Mouse (Mus musculus): ENCODE results near the gene Orc2. TPM values are rescaled to one million over a fixed set of nuclear protein-coding genes. Genes with fewer than 3 reads are reported as not detected.

Gene Orc2
- 84.7 TPM for polyA plus RNA-seq (2014; fragmentation: Illumina TruSeq; extraction: RNeasy Lipid Tissue Mini Kit (QIAGEN cat#74804); ENCODE audit: low read depth, low replicate concordance)

DNA sequence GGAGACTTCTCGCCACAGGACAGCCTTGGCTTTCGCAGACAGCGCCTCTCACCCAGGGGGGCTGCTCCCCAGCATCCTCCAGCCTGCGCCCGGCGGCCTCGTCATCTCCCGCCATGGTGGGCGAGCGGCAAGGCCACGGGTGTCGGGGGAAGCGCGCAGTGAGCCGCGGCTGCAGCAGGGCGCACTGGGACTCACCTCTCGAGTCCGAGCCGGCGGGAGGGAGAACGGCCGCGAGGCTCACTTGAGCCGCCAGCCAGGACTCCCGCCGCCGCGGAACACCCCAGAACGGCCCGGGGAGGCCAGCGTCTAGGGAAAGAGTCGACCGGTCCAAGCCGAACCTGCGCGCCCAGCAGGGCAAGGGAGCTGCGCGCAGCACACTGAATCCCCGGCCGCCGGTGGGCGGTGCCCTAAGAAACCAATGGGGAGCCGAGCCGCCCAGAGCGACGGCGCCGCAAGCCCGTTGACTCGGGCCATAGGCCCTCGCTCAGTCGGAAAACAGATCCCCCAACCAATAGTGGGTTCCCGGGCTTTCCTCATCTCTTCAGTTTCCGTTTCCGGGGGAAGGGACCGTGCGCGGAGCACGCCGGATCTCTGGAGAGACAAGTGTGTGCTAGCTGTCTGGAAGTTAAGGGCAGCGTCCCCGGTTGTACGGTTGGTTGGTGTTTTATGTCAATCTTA lies at the start of gene Orc2:
Gene Orc2, minus strand, starts transcription at position 533 of the 678 bp plus-strand sequence.

DNA sequence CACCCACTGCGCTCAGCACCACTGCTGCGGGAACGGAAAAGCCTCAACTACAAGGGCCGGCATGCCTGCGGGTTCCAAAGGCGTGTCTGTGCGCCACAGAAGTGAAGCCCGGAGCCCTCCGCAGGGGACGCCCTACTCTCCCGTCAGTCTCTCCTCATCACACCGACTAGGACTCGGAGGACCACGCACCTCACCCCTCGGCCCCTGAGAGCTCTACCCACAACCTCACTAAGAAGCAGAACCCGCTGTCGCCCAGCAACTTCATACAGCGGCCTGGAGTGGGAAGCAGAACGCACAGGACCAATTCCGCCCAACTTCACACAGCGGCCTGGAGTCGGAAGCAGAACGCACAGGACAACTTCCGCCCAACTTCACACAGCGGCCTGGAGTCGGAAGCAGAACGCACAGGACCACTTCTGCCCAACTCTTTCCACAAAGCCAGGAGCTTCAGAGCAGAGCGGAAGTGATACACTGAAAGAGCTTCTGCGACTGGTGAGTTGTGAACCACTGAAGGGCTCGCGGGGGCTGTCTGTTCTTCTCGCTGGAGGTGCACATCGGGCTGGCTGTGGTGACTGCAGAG lies 59.7 kb downstream of the Orc2 start, which contains the start of the genes Nif3l1 and Ppil3:
Gene Nif3l1, plus strand, starts transcription at position 9 of the 580 bp plus-strand sequence.
Gene Ppil3, minus strand, starts transcription at position 344 of the 580 bp plus-strand sequence.

DNA sequence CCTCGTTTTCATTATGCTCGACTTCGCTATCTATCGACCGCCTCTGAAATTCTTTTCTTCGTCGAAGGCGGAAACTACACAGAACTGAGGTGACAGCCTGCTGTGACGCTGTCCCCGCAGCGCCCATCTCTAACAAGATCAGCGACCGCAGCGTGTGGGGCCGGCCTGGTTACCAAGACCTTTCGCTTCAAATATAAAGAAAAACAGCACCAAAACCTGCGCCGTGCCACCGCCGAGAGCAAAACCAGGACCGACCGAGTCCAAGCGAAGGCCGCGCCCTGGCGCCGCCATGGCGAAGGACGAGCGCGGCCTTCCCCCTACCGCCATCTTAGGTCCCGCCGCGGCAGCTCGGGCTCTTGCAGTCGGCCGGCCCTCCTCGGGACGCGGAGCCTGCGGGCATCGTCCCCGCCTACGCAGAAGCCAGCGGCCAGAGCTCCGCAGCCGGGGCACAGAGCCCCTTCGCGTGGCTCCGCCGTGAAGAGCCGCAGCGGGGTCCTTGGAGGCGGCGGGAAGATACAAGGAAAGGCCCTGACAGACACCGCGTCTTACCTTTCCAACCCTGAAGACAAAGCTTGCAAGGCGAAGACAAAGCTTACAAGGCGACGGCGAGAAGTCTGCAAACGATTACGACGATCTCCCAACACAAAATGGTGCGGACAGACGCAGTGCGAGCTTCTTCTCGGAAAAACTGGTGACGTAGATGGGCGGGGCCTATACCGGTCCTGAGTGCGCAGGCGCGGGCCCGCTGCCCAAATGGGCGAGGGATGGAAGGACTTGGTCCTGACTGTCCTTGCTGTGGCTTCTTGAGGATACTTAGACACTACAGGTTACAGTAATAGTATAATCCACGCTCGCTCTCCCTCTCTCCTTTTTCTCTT lies 81.3 kb downstream of the Orc2 start, which contains the start of gene Clk1:
Gene Clk1, minus strand, starts transcription at position 696 of the 878 bp plus-strand sequence.

Other genes with a start within 250 kb of the Orc2 start
- gene Aox2, start 226.8 kb downstream of the Orc2 start, polyA plus RNA-seq (2014; fragmentation: Illumina TruSeq; extraction: RNeasy Lipid Tissue Mini Kit (QIAGEN cat#74804); ENCODE audit: low read depth, low replicate concordance): 0.66 TPM
- 252 TPM for gene Bzw1, start 112.2 kb downstream of the Orc2 start, polyA plus RNA-seq (2014; fragmentation: Illumina TruSeq; extraction: RNeasy Lipid Tissue Mini Kit (QIAGEN cat#74804); ENCODE audit: low read depth, low replicate concordance)
- 127 TPM for gene Clk1, start 81.0 kb downstream of the Orc2 start, polyA plus RNA-seq (2014; fragmentation: Illumina TruSeq; extraction: RNeasy Lipid Tissue Mini Kit (QIAGEN cat#74804); ENCODE audit: low read depth, low replicate concordance)
- 13.2 TPM for gene Nif3l1, start 60.0 kb downstream of the Orc2 start, polyA plus RNA-seq (2014; fragmentation: Illumina TruSeq; extraction: RNeasy Lipid Tissue Mini Kit (QIAGEN cat#74804); ENCODE audit: low read depth, low replicate concordance)
- gene Ppil3, start 59.6 kb downstream of the Orc2 start, polyA plus RNA-seq (2014; fragmentation: Illumina TruSeq; extraction: RNeasy Lipid Tissue Mini Kit (QIAGEN cat#74804); ENCODE audit: low read depth, low replicate concordance): 58.8 TPM
- gene Fam126b, start 81.2 kb upstream of the Orc2 start, polyA plus RNA-seq (2014; fragmentation: Illumina TruSeq; extraction: RNeasy Lipid Tissue Mini Kit (QIAGEN cat#74804); ENCODE audit: low read depth, low replicate concordance): 21.9 TPM
- 28.3 TPM for gene Ndufb3, start 81.3 kb upstream of the Orc2 start, polyA plus RNA-seq (2014; fragmentation: Illumina TruSeq; extraction: RNeasy Lipid Tissue Mini Kit (QIAGEN cat#74804); ENCODE audit: low read depth, low replicate concordance)
- gene Als2cr12, start 190.9 kb upstream of the Orc2 start, polyA plus RNA-seq (2014; fragmentation: Illumina TruSeq; extraction: RNeasy Lipid Tissue Mini Kit (QIAGEN cat#74804); ENCODE audit: low read depth, low replicate concordance): 339 TPM
- 15.7 TPM for gene Cflar, start 206.4 kb upstream of the Orc2 start, polyA plus RNA-seq (2014; fragmentation: Illumina TruSeq; extraction: RNeasy Lipid Tissue Mini Kit (QIAGEN cat#74804); ENCODE audit: low read depth, low replicate concordance)

Data from testis, adult 10 weeks (tissue).